Mouse (Mus musculus) CH12.LX (cell line): ENCODE measurements around the gene Meis2. TPM values are rescaled to one million over a fixed set of nuclear protein-coding genes. Genes with fewer than 3 reads are reported as not detected.

Experiments
- DNase-seq: peaks from one replicate; pipeline ENCODE4 v3.0.0-alpha.2; 2013; ENCODE audit errors: extremely low read depth
- H3K27ac ChIP-seq: 2 replicates; pipeline ENCODE4 v1.5.1; 2012; ENCODE audit warnings: low read depth, mild to moderate bottlenecking, control low read depth, moderate library complexity; ENCODE audit not compliant: insufficient read depth
- H3K27me3 ChIP-seq: replicated peaks from 2 replicates; pipeline ENCODE3; 2012; ENCODE audit warnings: inconsistent platforms
- H3K36me3 ChIP-seq, 2 experiments: replicated peaks in 1 of 2; 2 replicates each; pipeline versions ENCODE3 to v1.6.1; 2012; ENCODE audit warnings: inconsistent platforms in 1 of 2, low read length in 1 of 2, mild to moderate bottlenecking in 1 of 2, mixed read lengths in 1 of 2, moderate library complexity in 1 of 2; ENCODE audit not compliant: control insufficient read depth in 1 of 2, insufficient read depth in 1 of 2
- H3K4me1 ChIP-seq, 2 experiments: 2 replicates each; pipeline ENCODE4 v1.6.1; 2012; ENCODE audit warnings: inconsistent platforms in 1 of 2, moderate library complexity in 1 of 2; ENCODE audit not compliant: insufficient read depth in 2 of 2, control insufficient read depth in 1 of 2
- H3K4me2 ChIP-seq: 2 replicates; pipeline ENCODE4 v1.6.1; 2012; ENCODE audit warnings: low read depth, mild to moderate bottlenecking, control low read depth; ENCODE audit not compliant: poor library complexity, insufficient read depth, severe bottlenecking
- H3K4me3 ChIP-seq, 3 experiments: fragments of 150-350 bp in 1 of 3; sonication (generic) in 1 of 3; replicated peaks in 1 of 3; 2 replicates each; pipeline versions ENCODE3 to v1.5.1; 2011 to 2012; ENCODE audit warnings: low read depth in 2 of 3, low read length in 2 of 3, mild to moderate bottlenecking in 2 of 3, moderate library complexity in 2 of 3, control low read depth in 1 of 3, improper control_type of control experiment in 1 of 3, inconsistent platforms in 1 of 3, mixed read lengths in 1 of 3; ENCODE audit not compliant: poor library complexity in 1 of 3
- H3K79me2 ChIP-seq: replicated peaks from 2 replicates; pipeline ENCODE4 v1.6.1; 2012; ENCODE audit warnings: mild to moderate bottlenecking, moderate library complexity; ENCODE audit not compliant: control insufficient read depth, poor library complexity, insufficient read depth, severe bottlenecking; ENCODE audit errors: extremely low read depth
- H3K9ac ChIP-seq: 2 replicates; pipeline ENCODE4 v1.6.1; 2012; ENCODE audit warnings: low read depth, mild to moderate bottlenecking, control low read depth, moderate library complexity; ENCODE audit not compliant: insufficient read depth
- H3K9me3 ChIP-seq: replicated peaks from 2 replicates; pipeline ENCODE3; 2012; ENCODE audit warnings: low read length, inconsistent platforms, mixed read lengths
- BHLHE40 ChIP-seq: IDR thresholded peaks from 2 replicates; pipeline ENCODE4 v1.6.1; 2011; ENCODE audit warnings: mild to moderate bottlenecking, low read depth, low read length, improper control_type of control experiment
- CHD1 ChIP-seq: IDR thresholded peaks from 2 replicates; pipeline ENCODE4 v1.6.1; 2012; ENCODE audit warnings: low read depth, low read length, improper control_type of control experiment, inconsistent platforms
- CTCF ChIP-seq, 2 experiments: IDR thresholded peaks in 1 of 2; conservative IDR thresholded peaks in 1 of 2; 2 replicates each; pipeline ENCODE4 v1.5.1; 2011 to 2012; ENCODE audit warnings: low read depth in 2 of 2, low read length in 2 of 2, improper control_type of control experiment in 1 of 2, inconsistent platforms in 1 of 2, mild to moderate bottlenecking in 1 of 2, moderate library complexity in 1 of 2
- ELF1 ChIP-seq: IDR thresholded peaks from 2 replicates; pipeline ENCODE4 v1.6.1; 2014; ENCODE audit warnings: low read depth, mild to moderate bottlenecking, inconsistent platforms, low read length, improper control_type of control experiment
- EP300 ChIP-seq: IDR thresholded peaks from 2 replicates; pipeline ENCODE4 v1.6.1; 2011; ENCODE audit warnings: low read length, improper control_type of control experiment
- ETS1 ChIP-seq: conservative IDR thresholded peaks from 2 replicates; pipeline ENCODE4 v1.6.1; 2012; ENCODE audit warnings: low read depth, mild to moderate bottlenecking, inconsistent platforms, low read length, improper control_type of control experiment, moderate library complexity
- IRF4 ChIP-seq: IDR thresholded peaks from 2 replicates; pipeline ENCODE4 v1.6.1; 2014; ENCODE audit warnings: low read depth, mild to moderate bottlenecking, inconsistent platforms, low read length, improper control_type of control experiment
- JUN ChIP-seq: IDR thresholded peaks from 2 replicates; pipeline ENCODE4 v1.6.1; 2011; ENCODE audit warnings: low read depth, mild to moderate bottlenecking, low read length, improper control_type of control experiment, moderate library complexity; ENCODE audit not compliant: insufficient read depth
- JUND ChIP-seq: conservative IDR thresholded peaks from 2 replicates; pipeline ENCODE4 v1.6.1; 2011; ENCODE audit warnings: low read depth, low read length, improper control_type of control experiment
- KAT2A ChIP-seq: IDR thresholded peaks from 2 replicates; pipeline ENCODE4 v1.6.1; 2012; ENCODE audit warnings: low read length, improper control_type of control experiment, inconsistent platforms; ENCODE audit not compliant: insufficient replicate concordance
- MAX ChIP-seq: IDR thresholded peaks from 2 replicates; pipeline ENCODE4 v1.6.1; 2011; ENCODE audit warnings: low read length, improper control_type of control experiment
- MAZ ChIP-seq: IDR thresholded peaks from 2 replicates; pipeline ENCODE4 v1.6.1; 2012; ENCODE audit warnings: low read depth, mild to moderate bottlenecking, inconsistent platforms, low read length, improper control_type of control experiment, moderate library complexity
- MEF2A ChIP-seq: IDR thresholded peaks from 2 replicates; pipeline ENCODE4 v1.6.1; 2014; ENCODE audit warnings: low read depth, mild to moderate bottlenecking, inconsistent platforms, low read length, improper control_type of control experiment, borderline replicate concordance
- MXI1 ChIP-seq: IDR thresholded peaks from 2 replicates; pipeline ENCODE4 v1.6.1; 2011; ENCODE audit warnings: mild to moderate bottlenecking, low read depth, low read length, improper control_type of control experiment
- NELFE ChIP-seq: IDR thresholded peaks from 2 replicates; pipeline ENCODE4 v1.6.1; 2011; ENCODE audit warnings: low read depth, low read length, improper control_type of control experiment
- NRF1 ChIP-seq: IDR thresholded peaks from 2 replicates; pipeline ENCODE4 v1.6.1; 2014; ENCODE audit warnings: low read depth, mild to moderate bottlenecking, inconsistent platforms, low read length, improper control_type of control experiment, moderate library complexity
- POLR2AphosphoS2 ChIP-seq: IDR thresholded peaks from 2 replicates; pipeline ENCODE4 v1.6.1; 2011; ENCODE audit warnings: low read depth, low read length, improper control_type of control experiment
- RAD21 ChIP-seq: IDR thresholded peaks from 2 replicates; pipeline ENCODE4 v1.6.1; 2011; ENCODE audit warnings: low read depth, mild to moderate bottlenecking, low read length, improper control_type of control experiment, moderate library complexity
- RCOR1 ChIP-seq: conservative IDR thresholded peaks from 2 replicates; pipeline ENCODE4 v1.6.1; 2012; ENCODE audit warnings: low read depth, mild to moderate bottlenecking, inconsistent platforms, low read length, improper control_type of control experiment
- TBP ChIP-seq: conservative IDR thresholded peaks from 2 replicates; pipeline ENCODE4 v1.6.1; 2011; ENCODE audit warnings: low read depth, low read length, improper control_type of control experiment
- TCF12 ChIP-seq: IDR thresholded peaks from 2 replicates; pipeline ENCODE4 v1.6.1; 2014; ENCODE audit warnings: low read depth, mild to moderate bottlenecking, inconsistent platforms, low read length, improper control_type of control experiment
- UBTF ChIP-seq: IDR thresholded peaks from 2 replicates; pipeline ENCODE4 v1.6.1; 2012; ENCODE audit warnings: low read depth, mild to moderate bottlenecking, inconsistent platforms, low read length, improper control_type of control experiment, moderate library complexity
- ZC3H11A ChIP-seq: IDR thresholded peaks from 2 replicates; pipeline ENCODE4 v1.6.1; 2012; ENCODE audit warnings: low read depth, mild to moderate bottlenecking, inconsistent platforms, low read length, improper control_type of control experiment
- ZMIZ1 ChIP-seq: IDR thresholded peaks from 2 replicates; pipeline ENCODE4 v1.6.1; 2012; ENCODE audit warnings: low read depth, mild to moderate bottlenecking, inconsistent platforms, low read length, improper control_type of control experiment
- ZNF384 ChIP-seq: IDR thresholded peaks from 2 replicates; pipeline ENCODE4 v1.6.1; 2012; ENCODE audit warnings: low read depth, low read length, improper control_type of control experiment, inconsistent platforms
- dilution Hi-C: fragments of 300-500 bp; cut with MboI; formaldehyde crosslinking; loops from 2 replicates; pipeline ENCODE4 v1.14.3; 2020; ENCODE audit warnings: low sequenced_read_pairs; ENCODE audit not compliant: extremely low pct_unique_long_range_greater_than_20kb, extremely low pct_ligation_motif_present
- in situ Hi-C: fragments of 300-500 bp; cut with MboI; formaldehyde crosslinking; loops from 3 replicates; pipeline ENCODE4 v1.14.3; 2019; ENCODE audit warnings: low sequenced_read_pairs, low pct_ligation_motif_present, low pct_unique_long_range_greater_than_20kb, mixed read lengths
- polyA plus RNA-seq: library from polyadenylated mRNA; unstranded; fragments of >175 nt; gene quantifications from 2 replicates; pipeline ENCODE4 v1.2.1, GENCODE M21; 2012; ENCODE audit warnings: low read depth; ENCODE audit not compliant: insufficient read length
- total RNA-seq, 2 experiments: library from RNA; depleted of rRNA; stranded (reverse); fragments of 300-350 nt in 1 of 2; fragments of >200 nt in 1 of 2; gene quantifications; 2 replicates each; pipeline ENCODE4 v1.2.3; 2012 to 2014

Gene Meis2
- total and polyA plus RNA-seq, 3 experiments = not detected

- Histone ChIP-seq H3K27ac (no peak overlapping the region), H3K79me2 (no peaks in the 10 kb centered on the region), H3K4me2 (no peak overlapping the region), H3K4me1 (no peaks in the 10 kb centered on the region), H3K9me3 (no peaks in the 10 kb centered on the region), H3K27me3 (no peaks in the 10 kb centered on the region), H3K4me3 (no peak overlapping the region), H3K9ac (no peak overlapping the region), H3K36me3 (no peaks in the 10 kb centered on the region)
- dilution Hi-C loops (no loop called here), in situ Hi-C loops (no loop called here)
- DNase-seq = no peak
- TF ChIP-seq JUND (no peak), TCF12 (no peak), UBTF (no peak), KAT2A (no peak), RCOR1 (no peak), MAX (no peak), BHLHE40 (no peak), IRF4 (no peak), NRF1 (no peak), MAZ (no peak)
Measured at GRCm38 (mm10) chr2:115890715-115891114, 174.9 kb downstream of the Meis2 start.

GRCm38 (mm10) chr2:115890030-115890429 lies 175.6 kb downstream of the Meis2 start:
- no peak overlapping the region for H3K4me3 ChIP-seq
- TF ChIP-seq TBP = no peak
- no peak for TF ChIP-seq MEF2A
- no peak for TF ChIP-seq EP300
- no peak for TF ChIP-seq MAX
- TF ChIP-seq CHD1 = no peak
- no peak for TF ChIP-seq ZMIZ1
- TF ChIP-seq JUN = no peak
- no peak for TF ChIP-seq RAD21
- TF ChIP-seq NELFE = no peak
- TF ChIP-seq ELF1 = no peak
- no peak for TF ChIP-seq ZC3H11A
- no peak for TF ChIP-seq ZNF384
- no peak for TF ChIP-seq KAT2A
- TF ChIP-seq NRF1 = no peak
- TF ChIP-seq RCOR1 = no peak
- TF ChIP-seq JUND = no peak
- no peak for TF ChIP-seq ETS1
- TF ChIP-seq POLR2AphosphoS2 = no peak
- TF ChIP-seq CTCF (conservative IDR thresholded peaks at IDR 0.05 in 1 of 2, IDR thresholded peaks at IDR 0.05 in 1 of 2; ENCODE audit: low read depth in 2 of 2, low read length in 2 of 2) = no peak
- TF ChIP-seq MXI1 = no peak
- TF ChIP-seq, all 38 proteins: peak for 0
- no peaks in the 10 kb centered on the region for H3K79me2 ChIP-seq
- no peak overlapping the region for H3K27ac ChIP-seq
- dilution Hi-C loops = no loop called here
- H3K9me3 ChIP-seq = no peaks in the 10 kb centered on the region
- no peaks in the 10 kb centered on the region for H3K36me3 ChIP-seq
- no peaks in the 10 kb centered on the region for H3K27me3 ChIP-seq
- H3K9ac ChIP-seq = no peak overlapping the region
- in situ Hi-C loops = no loop called here
- H3K4me1 ChIP-seq = no peaks in the 10 kb centered on the region
- no peak overlapping the region for H3K4me2 ChIP-seq
- no peak for DNase-seq
